Mouse (Mus musculus): ENCODE results near the gene Stim1. TPM values are rescaled to one million over a fixed set of nuclear protein-coding genes. Genes with fewer than 3 reads are reported as not detected.

Stim1 gene
- total RNA-seq, 1 experiment, result 22.4 TPM

GRCm38 (mm10) chr7:102223883-102224738, 43.5 kb upstream of the Stim1 start:
- peaks cover 1% of the 10 kb centered on the region; the same call in 1 of the 2 replicates for H3K36me3 ChIP-seq (ENCODE audit: control insufficient read depth, insufficient read depth, low read length, poor library complexity, severe bottlenecking)
- no peak overlapping the region; the same call in 1 of the 2 replicates for H3K9ac ChIP-seq (ENCODE audit: insufficient read depth, low read depth, low read length, poor library complexity, severe bottlenecking)
- peak overlapping the region in 1 of 2 experiments; percentile 90; a peak in 1 of 4 replicates for H3K4me3 ChIP-seq (ENCODE audit: insufficient read depth in 1 of 2, low read depth in 1 of 2, low read length in 2 of 2, poor library complexity in 1 of 2, severe bottlenecking in 1 of 2)
- H3K27ac ChIP-seq (ENCODE audit: insufficient read depth, low read depth, low read length, poor library complexity, severe bottlenecking), result no peak overlapping the region
- no peak for TF ChIP-seq ZC3H11A (IDR thresholded peaks at IDR 0.05; ENCODE audit: borderline replicate concordance, low read depth, low read length)
- no peak for TF ChIP-seq HCFC1 (IDR thresholded peaks at IDR 0.05; ENCODE audit: borderline replicate concordance, insufficient read depth, low read length)
- no peak for TF ChIP-seq MAFK (IDR thresholded peaks at IDR 0.05; ENCODE audit: insufficient read depth, low read depth, low read length)
- no peak for TF ChIP-seq ZNF384 (IDR thresholded peaks at IDR 0.05; ENCODE audit: low read depth, low read length)
- TF ChIP-seq CHD2 (IDR thresholded peaks at IDR 0.05; ENCODE audit: low read depth, low read length), result no peak
- H3K4me1 ChIP-seq (ENCODE audit: control insufficient read depth in 2 of 2, insufficient read depth in 2 of 2, low read length in 2 of 2, poor library complexity in 1 of 2), result peaks cover 0 to 7% of the 10 kb centered on the region in 2 experiments; a peak in 2 of 4 replicates
- H3K9me3 ChIP-seq (ENCODE audit: control insufficient read depth, insufficient read depth, low read depth, low read length), result no peaks in the 10 kb centered on the region
- DNase-seq (ENCODE audit: low read depth, low spot score), result no peak
- in situ Hi-C loops (cut with MboI; ENCODE audit: low sequenced_read_pairs in 2 of 2, unreplicated experiment in 2 of 2), result no loop called here

- Histone ChIP-seq H3K36me3 (ENCODE audit: control insufficient read depth, insufficient read depth, low read length, poor library complexity, severe bottlenecking) (peaks cover 1% of the 10 kb centered on the region; the same call in 1 of the 2 replicates), H3K9ac (ENCODE audit: insufficient read depth, low read depth, low read length, poor library complexity, severe bottlenecking) (no peak overlapping the region), H3K27ac (ENCODE audit: insufficient read depth, low read depth, low read length, poor library complexity, severe bottlenecking) (no peak overlapping the region), H3K4me3 (ENCODE audit: insufficient read depth in 1 of 2, low read depth in 1 of 2, low read length in 2 of 2, poor library complexity in 1 of 2, severe bottlenecking in 1 of 2) (no peak overlapping the region), H3K9me3 (ENCODE audit: control insufficient read depth, insufficient read depth, low read depth, low read length) (no peaks in the 10 kb centered on the region), H3K4me1 (ENCODE audit: control insufficient read depth in 2 of 2, insufficient read depth in 2 of 2, low read length in 2 of 2, poor library complexity in 1 of 2) (peaks cover 0 to 7% of the 10 kb centered on the region in 2 experiments; a peak in 2 of 4 replicates)
- no peak for TF ChIP-seq HCFC1 (IDR thresholded peaks at IDR 0.05; ENCODE audit: borderline replicate concordance, insufficient read depth, low read length)
- no peak for TF ChIP-seq CHD2 (IDR thresholded peaks at IDR 0.05; ENCODE audit: low read depth, low read length)
- no peak for TF ChIP-seq ZC3H11A (IDR thresholded peaks at IDR 0.05; ENCODE audit: borderline replicate concordance, low read depth, low read length)
- TF ChIP-seq MAFK (IDR thresholded peaks at IDR 0.05; ENCODE audit: insufficient read depth, low read depth, low read length), result no peak
- no peak for TF ChIP-seq ZNF384 (IDR thresholded peaks at IDR 0.05; ENCODE audit: low read depth, low read length)
- no peak for DNase-seq (ENCODE audit: low read depth, low spot score)
- in situ Hi-C loops (cut with MboI; ENCODE audit: low sequenced_read_pairs in 2 of 2, unreplicated experiment in 2 of 2), result no loop called here
These were observed 41.6 kb upstream of the Stim1 start for GRCm38 (mm10) chr7:102226051-102226450.

- no peak overlapping the region for H3K9ac ChIP-seq (ENCODE audit: insufficient read depth, low read depth, low read length, poor library complexity, severe bottlenecking)
- no peaks in the 10 kb centered on the region for H3K9me3 ChIP-seq (ENCODE audit: control insufficient read depth, insufficient read depth, low read depth, low read length)
- H3K27ac ChIP-seq (ENCODE audit: insufficient read depth, low read depth, low read length, poor library complexity, severe bottlenecking), result no peak overlapping the region
- TF ChIP-seq MAFK (IDR thresholded peaks at IDR 0.05; ENCODE audit: insufficient read depth, low read depth, low read length), result no peak
- TF ChIP-seq ZC3H11A (IDR thresholded peaks at IDR 0.05; ENCODE audit: borderline replicate concordance, low read depth, low read length), result no peak
- TF ChIP-seq CHD2 (IDR thresholded peaks at IDR 0.05; ENCODE audit: low read depth, low read length), result no peak
- TF ChIP-seq HCFC1 (IDR thresholded peaks at IDR 0.05; ENCODE audit: borderline replicate concordance, insufficient read depth, low read length), result no peak
- TF ChIP-seq ZNF384 (IDR thresholded peaks at IDR 0.05; ENCODE audit: low read depth, low read length), result no peak
- H3K4me1 ChIP-seq (ENCODE audit: control insufficient read depth in 2 of 2, insufficient read depth in 2 of 2, low read length in 2 of 2, poor library complexity in 1 of 2), result peaks cover 0 to 7% of the 10 kb centered on the region in 2 experiments; a peak in 2 of 4 replicates
- in situ Hi-C loops (cut with MboI; ENCODE audit: low sequenced_read_pairs in 2 of 2, unreplicated experiment in 2 of 2), result no loop called here
- H3K36me3 ChIP-seq (ENCODE audit: control insufficient read depth, insufficient read depth, low read length, poor library complexity, severe bottlenecking), result peaks cover 1% of the 10 kb centered on the region; the same call in 1 of the 2 replicates
- DNase-seq (ENCODE audit: low read depth, low spot score), result no peak
- no peak overlapping the region for H3K4me3 ChIP-seq (ENCODE audit: insufficient read depth in 1 of 2, low read depth in 1 of 2, low read length in 2 of 2, poor library complexity in 1 of 2, severe bottlenecking in 1 of 2)
These were observed 39.4 kb upstream of the Stim1 start for GRCm38 (mm10) chr7:102228049-102228670.

GRCm38 (mm10) chr7:102229814-102230213, 37.8 kb upstream of the Stim1 start:
- Histone ChIP-seq H3K4me1 (ENCODE audit: control insufficient read depth in 2 of 2, insufficient read depth in 2 of 2, low read length in 2 of 2, poor library complexity in 1 of 2) (no peaks in the 10 kb centered on the region), H3K9me3 (ENCODE audit: control insufficient read depth, insufficient read depth, low read depth, low read length) (no peaks in the 10 kb centered on the region), H3K4me3 (ENCODE audit: insufficient read depth in 1 of 2, low read depth in 1 of 2, low read length in 2 of 2, poor library complexity in 1 of 2, severe bottlenecking in 1 of 2) (no peak overlapping the region), H3K27ac (ENCODE audit: insufficient read depth, low read depth, low read length, poor library complexity, severe bottlenecking) (no peak overlapping the region), H3K36me3 (ENCODE audit: control insufficient read depth, insufficient read depth, low read length, poor library complexity, severe bottlenecking) (peaks cover 1% of the 10 kb centered on the region; the same call in 1 of the 2 replicates), H3K9ac (ENCODE audit: insufficient read depth, low read depth, low read length, poor library complexity, severe bottlenecking) (no peak overlapping the region)
- no peak for DNase-seq (ENCODE audit: low read depth, low spot score)
- in situ Hi-C loops (cut with MboI; ENCODE audit: low sequenced_read_pairs in 2 of 2, unreplicated experiment in 2 of 2), result no loop called here
- TF ChIP-seq HCFC1 (IDR thresholded peaks at IDR 0.05; ENCODE audit: borderline replicate concordance, insufficient read depth, low read length) (no peak), MAFK (IDR thresholded peaks at IDR 0.05; ENCODE audit: insufficient read depth, low read depth, low read length) (no peak), CHD2 (IDR thresholded peaks at IDR 0.05; ENCODE audit: low read depth, low read length) (no peak), ZNF384 (IDR thresholded peaks at IDR 0.05; ENCODE audit: low read depth, low read length) (no peak), ZC3H11A (IDR thresholded peaks at IDR 0.05; ENCODE audit: borderline replicate concordance, low read depth, low read length) (no peak)

Measured in ES-E14 (cell line).